Mouse (Mus musculus) G1E-ER4 (cell line): ENCODE measurements around the gene Riok2. TPM values are rescaled to one million over a fixed set of nuclear protein-coding genes. Genes with fewer than 3 reads are reported as not detected.

ENCODE experiments used
- GATA1 ChIP-seq: IDR thresholded peaks from one replicate; pipeline ENCODE4 v1.8.0; 2012; ENCODE audit warnings: low read length, inconsistent platforms
- polyA plus RNA-seq: library from polyadenylated mRNA; stranded (reverse); fragments of >175 nt; gene quantifications from 2 replicates; pipeline ENCODE4 v1.2.3, GENCODE M21; 2012

Gene Riok2
- polyA plus RNA-seq, 1 experiment = 5.7 TPM

- no peak for TF ChIP-seq GATA1
These were observed 31.5 kb downstream of the Riok2 start for GRCm38 (mm10) chr17:17405606-17406005.

- no peak for TF ChIP-seq GATA1
These were observed 34.0 kb downstream of the Riok2 start for GRCm38 (mm10) chr17:17408137-17408536.

GRCm38 (mm10) chr17:17408720-17409478 lies 34.8 kb downstream of the Riok2 start:
- TF ChIP-seq GATA1 = no peak

- no peak for TF ChIP-seq GATA1
These were observed 35.5 kb downstream of the Riok2 start for GRCm38 (mm10) chr17:17409601-17410000.

GRCm38 (mm10) chr17:17411443-17411842 lies 37.3 kb downstream of the Riok2 start:
- TF ChIP-seq GATA1 = no peak

- no peak for TF ChIP-seq GATA1
These were observed 38.1 kb downstream of the Riok2 start for GRCm38 (mm10) chr17:17412176-17412575.

- no peak for TF ChIP-seq GATA1
These were observed 40.1 kb downstream of the Riok2 start for GRCm38 (mm10) chr17:17414206-17414605.

- no peak for TF ChIP-seq GATA1
These were observed 50.6 kb downstream of the Riok2 start for GRCm38 (mm10) chr17:17424609-17425307.

GRCm38 (mm10) chr17:17425308-17425813 lies 51.3 kb downstream of the Riok2 start:
- no peak for TF ChIP-seq GATA1

- TF ChIP-seq GATA1 = no peak
These were observed 51.8 kb downstream of the Riok2 start for GRCm38 (mm10) chr17:17425906-17426305.

GRCm38 (mm10) chr17:17428888-17429287 lies 54.8 kb downstream of the Riok2 start:
- TF ChIP-seq GATA1 = no peak

- no peak for TF ChIP-seq GATA1
These were observed 59.6 kb downstream of the Riok2 start for GRCm38 (mm10) chr17:17433679-17434078.

- no peak for TF ChIP-seq GATA1
These were observed 64.6 kb downstream of the Riok2 start for GRCm38 (mm10) chr17:17438576-17439191.

GRCm38 (mm10) chr17:17441876-17442498 lies 67.9 kb downstream of the Riok2 start:
- TF ChIP-seq GATA1 = no peak

GRCm38 (mm10) chr17:17444297-17444886 lies 70.3 kb downstream of the Riok2 start:
- TF ChIP-seq GATA1 = no peak

Other genes starting within 250 kb of the Riok2 start
- gene Lix1, start 28.4 kb downstream of the Riok2 start, polyA plus RNA-seq = not detected in 2 replicates